ENCODE assay signal across 14 mouse cellular contexts in the genomic region with DNA sequence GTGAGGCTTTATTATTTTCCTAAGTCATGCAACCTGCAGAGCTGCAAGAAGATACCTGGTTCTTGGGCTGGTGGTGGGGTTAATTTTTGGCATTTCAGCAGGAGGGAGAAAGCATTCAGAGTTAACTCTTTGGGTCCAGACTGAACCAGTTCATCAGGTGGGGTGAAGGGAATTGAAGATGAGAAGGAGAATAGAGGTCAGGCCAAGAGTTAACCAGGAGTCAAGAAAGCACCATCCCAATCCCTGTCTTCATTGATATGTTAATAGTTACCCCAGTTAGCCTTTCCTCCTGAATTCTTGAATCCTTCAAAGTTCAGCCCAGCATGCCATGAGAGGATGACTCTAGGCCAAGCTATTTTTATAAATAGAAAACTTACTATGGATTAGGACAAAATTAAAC. TPM values are rescaled to one million over a fixed set of nuclear protein-coding genes. Genes with fewer than 3 reads are reported as not detected.
"Had no signal": no experiment of that assay in that cellular context is flagged by ENCODE, and none has a peak within 500 bp of the region (broad histone marks: within the 10 kb centered on the region; RNA-seq: fewer than 3 reads in every experiment).

No protein-coding gene starts in this region.

RNA-seq across cellular contexts. Expression of gene Zfp985, which starts 4.9 kb away (rescaled TPM):
- total RNA-seq: hindbrain, postnatal 0 days; layer of hippocampus, adult 18-20 months; layer of hippocampus, adult 2 months; layer of hippocampus, postnatal 10 days; layer of hippocampus, postnatal 14 days; layer of hippocampus, postnatal 25 days; layer of hippocampus, postnatal 36 days; left cerebral cortex, adult 18-20 months; left cerebral cortex, adult 2 months; left cerebral cortex, adult 8-10 months had no signal
- polyA plus RNA-seq: heart, embryonic 14.5 days; hindbrain, embryonic 13.5 days; kidney, adult 2 months; large intestine, adult 2 months had no signal

RNA-seq across cellular contexts. Expression of gene Gm16503, which starts 18.0 kb away (rescaled TPM):
- polyA plus RNA-seq: large intestine, adult 2 months had no signal
